Mouse (Mus musculus) gastrocnemius, postnatal 36 days (tissue): Measurements from ENCODE around the gene Zfp141. TPM values are rescaled to one million over a fixed set of nuclear protein-coding genes. Genes with fewer than 3 reads are reported as not detected.
"Not testable (repeated sequence)": the region's sequence is repeated elsewhere in the genome, so short reads cannot be mapped to it uniquely, and the experiment has no call there.

ENCODE experiments used
- DNase-seq, 2 experiments: peaks; one replicate each; pipeline ENCODE4 v3.0.0; 2022
- intact Hi-C: fragments of 180-260 bp; cut with DNase I; formaldehyde crosslinking; loops from one replicate; pipeline ENCODE4 v1.15.1; 2025
- long read RNA-seq, 2 experiments: library from polyadenylated mRNA; stranded (forward); transcript quantifications; one replicate each; pipeline ENCODE4 v2.0.0; 2021
- total RNA-seq, 2 experiments: library from RNA; stranded (reverse); gene quantifications; 2 replicates each; pipeline ENCODE4 v1.2.3; 2021

Gene Zfp141
- total RNA-seq: 1 to 10 TPM; 4.2 to 6.7 TPM
- long read RNA-seq, experiment 1, full-length matches to known transcripts: 1 of 6 reads
- long read RNA-seq, experiment 1, partial matches to known transcripts: 1 of 6 reads
- long read RNA-seq, experiment 1, other reads (novel, unspliced or antisense): 4 of 6 reads
- long read RNA-seq, experiment 2, partial matches to known transcripts: 2 of 7 reads
- long read RNA-seq, experiment 2, other reads (novel, unspliced or antisense): 5 of 7 reads

- intact Hi-C loops: not testable (repeated sequence)
- DNase-seq: peak; percentile 69 to 76
Observed at GRCm38 (mm10) chr7:42505588-42505987, at the start of gene Zfp141. TSS of gene Zfp141 (minus strand) at chr7:42505740.

DNA sequence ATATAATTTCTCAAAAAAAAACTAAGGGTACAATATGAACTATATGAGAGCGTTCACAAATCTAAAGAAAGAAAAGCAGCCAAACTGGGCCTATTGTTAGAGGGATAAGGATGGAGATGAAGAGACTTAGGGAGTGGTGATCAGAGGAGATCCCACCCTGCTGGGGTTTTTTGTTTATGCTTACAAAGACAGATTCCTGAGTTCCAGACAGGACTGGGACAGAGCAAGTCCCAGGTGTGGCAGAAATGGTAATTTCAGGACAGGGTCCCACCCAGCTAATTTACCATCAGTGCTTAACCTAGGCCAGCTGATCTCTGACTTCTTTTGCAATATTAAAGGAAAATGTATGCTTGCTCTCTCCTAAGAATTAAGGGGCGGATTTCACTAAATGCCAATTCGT, 46.2 kb upstream of the Zfp141 start:
- no peak for DNase-seq
- intact Hi-C loops: no loop called here

DNA sequence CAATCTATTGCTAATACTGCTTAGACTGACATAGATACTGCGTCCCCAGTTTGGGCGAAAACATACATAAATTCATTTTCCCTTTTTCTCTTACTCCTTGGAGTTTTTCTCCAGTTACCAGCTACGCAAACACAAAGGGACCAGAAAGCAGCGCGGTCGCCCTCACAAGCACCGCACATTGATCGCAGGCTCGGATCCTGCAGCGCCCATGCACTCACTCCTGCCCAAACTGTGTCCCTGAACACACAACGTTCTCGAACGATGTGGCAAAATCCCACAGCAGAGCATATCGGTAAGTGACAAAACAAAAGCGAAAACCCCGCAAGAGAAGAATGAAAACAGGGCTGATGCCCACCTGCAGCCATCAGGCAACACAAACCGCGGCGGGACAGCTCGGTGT, 354 bp downstream of the Zfp141 start:
- intact Hi-C loops: no loop called here
- no peak for DNase-seq

DNA sequence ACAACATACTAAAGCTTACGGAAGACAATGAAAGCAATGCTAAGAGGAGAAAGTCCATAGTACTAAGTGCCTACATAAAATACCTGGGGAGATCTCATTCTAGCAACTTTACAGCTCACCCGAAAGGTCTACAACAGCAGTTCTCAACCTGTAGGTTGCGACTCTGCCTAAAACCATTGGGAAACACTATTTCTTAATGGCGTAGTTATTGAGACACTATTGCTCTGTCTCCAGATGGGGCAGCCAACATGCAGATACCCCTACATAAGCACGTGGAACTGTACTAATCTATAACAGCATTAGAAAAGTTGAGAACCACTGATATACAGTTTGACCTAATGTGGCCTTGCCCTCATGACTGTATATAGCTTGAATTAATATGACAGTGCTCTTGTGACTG, 7.3 kb downstream of the Zfp141 start:
- DNase-seq: no peak
- intact Hi-C loops: no loop called here

GRCm38 (mm10) chr7:42497356-42497755, 8.2 kb downstream of the Zfp141 start:
- DNase-seq: no peak
- intact Hi-C loops: no loop called here

DNA sequence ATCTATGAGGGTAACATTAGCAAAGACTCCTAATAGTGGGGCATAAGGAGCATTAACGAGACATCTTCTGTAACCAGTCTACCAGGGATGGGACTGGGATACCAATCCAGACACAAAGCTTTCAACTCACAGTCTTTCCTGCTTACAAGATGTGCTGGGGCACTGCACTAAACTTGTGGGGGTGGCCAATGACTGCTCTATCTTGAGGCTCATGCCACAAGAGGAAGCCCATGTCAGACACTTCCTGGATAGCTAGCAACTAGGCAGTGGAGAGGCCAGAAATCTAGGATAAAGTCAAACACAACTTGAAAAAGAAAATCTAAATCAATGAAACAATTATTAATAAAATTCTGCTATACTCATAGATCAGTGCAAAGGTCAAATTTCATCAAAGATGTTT, 9.3 kb downstream of the Zfp141 start:
- intact Hi-C loops: no loop called here

DNA sequence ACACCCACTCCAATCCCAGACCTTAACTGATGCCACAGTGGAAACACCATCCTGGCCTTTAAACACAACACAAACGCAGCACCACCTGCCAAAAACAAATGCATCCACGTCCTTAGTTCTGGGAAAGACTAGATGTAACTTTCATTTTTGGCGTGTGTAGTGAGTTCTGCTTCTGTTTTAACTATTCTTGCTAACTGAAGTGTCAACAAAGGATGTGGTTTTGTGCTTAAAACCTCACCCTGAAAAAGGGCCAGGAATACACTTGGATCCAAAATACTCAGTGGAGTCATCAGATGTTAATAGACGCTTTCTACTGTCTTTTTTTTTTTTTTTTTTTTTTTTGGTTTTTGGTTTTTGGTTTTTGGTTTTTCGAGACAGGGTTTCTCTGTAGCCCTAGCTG, 14.7 kb downstream of the Zfp141 start:
- intact Hi-C loops: no loop called here
- DNase-seq: no peak

More for the DNA sequence above, 9.3 kb downstream of the Zfp141 start:
- DNase-seq: no peak

DNA sequence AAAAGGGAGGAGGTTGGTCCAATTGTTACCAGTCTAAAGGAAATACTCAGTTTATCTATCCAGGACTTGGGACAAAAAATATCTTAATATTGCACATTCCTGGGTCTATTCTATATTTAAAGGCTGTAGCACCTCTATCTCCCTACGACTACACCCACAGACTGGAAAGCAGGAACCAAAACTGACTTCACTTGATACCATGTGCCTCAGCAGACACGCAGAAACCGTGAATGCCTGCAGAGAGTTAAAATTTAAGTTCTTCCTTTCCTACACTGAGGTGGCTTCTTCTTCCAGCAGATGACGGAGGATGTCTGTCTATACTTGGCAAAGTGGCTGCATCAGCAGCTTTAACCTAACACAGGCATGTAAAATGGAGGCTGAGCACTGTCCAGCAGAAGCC, 15.2 kb downstream of the Zfp141 start:
- intact Hi-C loops: no loop called here
- DNase-seq: no peak

- intact Hi-C loops: no loop called here
- no peak for DNase-seq
Observed at GRCm38 (mm10) chr7:42454640-42455039, 50.9 kb downstream of the Zfp141 start.

- intact Hi-C loops: no loop called here
- DNase-seq: no peak
Observed at GRCm38 (mm10) chr7:42450618-42451017, 54.9 kb downstream of the Zfp141 start.

DNA sequence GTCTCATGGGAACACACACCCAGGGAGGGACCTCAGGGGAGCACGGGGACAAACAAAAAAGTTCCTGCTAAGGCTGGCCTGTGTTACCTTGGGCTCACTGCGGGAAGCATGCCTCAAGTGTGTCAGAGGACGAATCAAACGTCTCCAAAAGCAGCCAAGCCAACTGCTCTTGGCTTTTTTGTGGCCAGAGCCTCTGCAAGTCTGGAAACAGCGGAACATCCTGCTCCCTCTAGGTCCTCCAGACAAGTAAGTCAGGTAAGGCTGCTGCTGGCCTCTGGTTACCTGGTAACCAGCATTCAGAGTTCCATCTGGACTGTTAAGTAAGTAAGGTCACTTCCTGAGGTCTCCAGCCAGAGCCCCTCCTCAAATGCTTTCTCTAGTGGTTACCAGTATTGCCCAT, 57.7 kb downstream of the Zfp141 start, which contains the start of gene 4933421I07Rik:
Gene 4933421I07Rik, minus strand, starts transcription at position 271 of the 400 bp plus-strand sequence.
- no peak for DNase-seq
- intact Hi-C loops: no loop called here

DNA sequence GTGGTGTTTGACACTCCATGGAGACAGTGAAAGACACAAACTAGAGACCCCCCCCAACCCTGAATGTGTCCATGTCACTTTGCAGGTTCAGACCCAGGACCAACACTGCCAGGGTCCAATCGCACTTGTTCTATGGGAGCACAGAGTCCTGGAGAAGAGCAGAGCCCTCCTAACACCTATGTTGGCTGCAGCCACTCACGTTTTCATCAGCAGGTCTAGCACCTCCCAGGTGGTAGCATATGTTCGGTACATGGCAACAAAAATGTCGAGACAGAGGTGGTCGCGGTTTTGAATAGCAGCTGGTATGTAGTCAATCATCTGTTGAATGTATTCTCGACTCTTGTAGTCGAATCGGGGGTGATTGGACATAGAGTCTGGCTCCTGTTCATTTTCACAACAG, 58.2 kb downstream of the Zfp141 start:
- intact Hi-C loops: no loop called here
- DNase-seq: no peak

Other genes starting within 250 kb of the Zfp141 start
- not detected for gene Vmn2r61, start 245.7 kb downstream of the Zfp141 start, total RNA-seq
- gene 4933421I07Rik, start 57.6 kb downstream of the Zfp141 start, total RNA-seq: not detected
- not detected for gene Gm21028, start 72.8 kb upstream of the Zfp141 start, total RNA-seq
- gene Zfp977, start 86.8 kb upstream of the Zfp141 start, total RNA-seq: under 1 TPM; 0.30 to 0.31 TPM
- gene Zfp976, start 136.8 kb upstream of the Zfp141 start, total RNA-seq: 1 to 10 TPM in 1 of 2 experiments, under 1 TPM in 1; 0.42 to 1.4 TPM
- 1 to 10 TPM; 2.7 to 3.8 TPM for gene Zfp975, start 187.0 kb upstream of the Zfp141 start, total RNA-seq
- not detected for gene Gm17067, start 221.3 kb upstream of the Zfp141 start, total RNA-seq